Mouse (Mus musculus) frontal cortex, adult (tissue): Measurements from ENCODE around the gene Zfp687.
"Not testable (repeated sequence)": the region's sequence is repeated elsewhere in the genome, so short reads cannot be mapped to it uniquely, and the experiment has no call there.

ENCODE experiments used
- ATAC-seq: cut with Nextera tagmentation; 2 replicates; pipeline ENCODE4 v1.9.2; 2017; ENCODE audit warnings: mild to moderate bottlenecking, moderate library complexity, mixed read lengths; ENCODE audit not compliant: low TSS enrichment

The Zfp687 gene

GRCm38 (mm10) chr3:95015337-95015872, at the start of gene Zfp687:
Gene Zfp687 (minus strand): TSS chr3:95015448.
- ATAC-seq: peak; percentile 86

- ATAC-seq: no peak
Observed at GRCm38 (mm10) chr3:95063741-95064140, 48.5 kb upstream of the Zfp687 start.

- ATAC-seq: peak; percentile 92
Observed at GRCm38 (mm10) chr3:95058078-95058477, 42.8 kb upstream of the Zfp687 start.

- no peak for ATAC-seq
Observed at GRCm38 (mm10) chr3:95056275-95056674, 41.0 kb upstream of the Zfp687 start.

GRCm38 (mm10) chr3:95054481-95055260, 39.4 kb upstream of the Zfp687 start:
- ATAC-seq: 0 out of 2 replicates have a peak, but pooled peaks have one; percentile 4

GRCm38 (mm10) chr3:95053701-95054100, 38.5 kb upstream of the Zfp687 start:
- ATAC-seq: no peak

GRCm38 (mm10) chr3:95052959-95053358, 37.7 kb upstream of the Zfp687 start:
- ATAC-seq: peak; percentile 75

- no peak for ATAC-seq
Observed at GRCm38 (mm10) chr3:95047914-95048313, 32.7 kb upstream of the Zfp687 start.

- ATAC-seq: no peak
Observed at GRCm38 (mm10) chr3:95046462-95047057, 31.3 kb upstream of the Zfp687 start.

GRCm38 (mm10) chr3:95043251-95043650, 28.0 kb upstream of the Zfp687 start:
- no peak for ATAC-seq

- ATAC-seq: peak; percentile 47
Observed at GRCm38 (mm10) chr3:95042838-95043229, 27.6 kb upstream of the Zfp687 start.

- peak; percentile 99 for ATAC-seq
Observed at GRCm38 (mm10) chr3:95042166-95042837, 27.1 kb upstream of the Zfp687 start, which contains the start of gene Psmd4. Gene Psmd4 (minus strand): TSS chr3:95042614.

- ATAC-seq: no peak
Observed at GRCm38 (mm10) chr3:95041625-95042024, 26.4 kb upstream of the Zfp687 start.

GRCm38 (mm10) chr3:95029953-95030352, 14.7 kb upstream of the Zfp687 start:
- ATAC-seq: no peak

- not testable (repeated sequence) for ATAC-seq
Observed at GRCm38 (mm10) chr3:95029291-95029827, 14.1 kb upstream of the Zfp687 start.

GRCm38 (mm10) chr3:95028603-95029002, 13.4 kb upstream of the Zfp687 start:
- no peak for ATAC-seq

GRCm38 (mm10) chr3:95027701-95028100, 12.5 kb upstream of the Zfp687 start:
- peak; percentile 80 for ATAC-seq

- peak; percentile 48 for ATAC-seq
Observed at GRCm38 (mm10) chr3:95027057-95027645, 11.9 kb upstream of the Zfp687 start.

- ATAC-seq: no peak
Observed at GRCm38 (mm10) chr3:95025202-95025601, 10.0 kb upstream of the Zfp687 start.

- peak; percentile 55 for ATAC-seq
Observed at GRCm38 (mm10) chr3:95024551-95024950, 9.3 kb upstream of the Zfp687 start.

- not testable (repeated sequence) for ATAC-seq
Observed at GRCm38 (mm10) chr3:95020956-95021355, 5.7 kb upstream of the Zfp687 start.

- ATAC-seq: no peak
Observed at GRCm38 (mm10) chr3:95018741-95019140, 3.5 kb upstream of the Zfp687 start.
